Mouse (Mus musculus) gastrocnemius, postnatal 10 days (tissue): Measurements from ENCODE around the gene Bsg. TPM values are rescaled to one million over a fixed set of nuclear protein-coding genes. Genes with fewer than 3 reads are reported as not detected.

ENCODE experiments used
- DNase-seq: peaks from one replicate; pipeline ENCODE4 v3.0.0; 2021; ENCODE audit warnings: mixed read lengths
- long read RNA-seq, 2 experiments: library from polyadenylated mRNA; stranded (forward); transcript quantifications; one replicate each; pipeline ENCODE4 v2.0.0; 2021
- total RNA-seq, 2 experiments: library from RNA; stranded (reverse); gene quantifications; 2 replicates each; pipeline ENCODE4 v1.2.3; 2021

Gene Bsg
- 100 to 1,000 TPM; 420 to 439 TPM for total RNA-seq
- long read RNA-seq, experiment 1, transcript Bsg-202 (6 exons, 1,240 nt) = minor isoform, 5 of 676 reads
- long read RNA-seq, experiment 1, transcript Bsg-205 (7 exons, 1,261 nt) = major isoform, 618 of 676 reads
- long read RNA-seq, experiment 1, partial matches to known transcripts = 8 of 676 reads
- long read RNA-seq, experiment 1, other reads (novel, unspliced or antisense) = 44 of 676 reads
- long read RNA-seq, experiment 2, transcript Bsg-202 (6 exons, 1,240 nt) = minor isoform, 5 of 842 reads
- long read RNA-seq, experiment 2, transcript Bsg-205 (7 exons, 1,261 nt) = major isoform, 786 of 842 reads
- long read RNA-seq, experiment 2, partial matches to known transcripts = 12 of 842 reads
- long read RNA-seq, experiment 2, other reads (novel, unspliced or antisense) = 37 of 842 reads

- peak; percentile 99 for DNase-seq
Measured at GRCm38 (mm10) chr10:79704065-79704969, at the start of gene Bsg. Gene Bsg, plus strand, starts transcription at chr10:79704491.

DNA sequence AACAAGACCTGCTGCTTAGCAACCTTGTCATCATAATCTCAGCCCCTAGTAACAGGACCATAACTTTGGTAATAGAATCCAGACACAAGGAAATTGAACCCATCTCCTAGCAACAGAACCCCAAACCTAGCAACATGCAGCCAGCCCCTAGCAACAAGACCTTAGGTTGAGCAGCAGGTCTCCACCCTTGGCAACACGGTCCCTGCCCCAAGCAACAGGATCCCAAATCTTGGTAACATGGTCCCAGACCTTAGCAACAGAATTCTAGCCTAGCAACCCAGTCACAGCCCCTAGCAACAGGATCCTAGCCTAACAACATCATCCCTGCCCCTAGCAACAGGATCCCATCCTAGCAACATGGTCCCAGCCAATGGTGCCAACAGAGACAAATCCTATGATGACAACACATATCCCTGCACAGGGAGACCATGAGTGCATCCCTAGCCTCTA is 49.3 kb upstream of the Bsg start:
- no peak for DNase-seq

DNA sequence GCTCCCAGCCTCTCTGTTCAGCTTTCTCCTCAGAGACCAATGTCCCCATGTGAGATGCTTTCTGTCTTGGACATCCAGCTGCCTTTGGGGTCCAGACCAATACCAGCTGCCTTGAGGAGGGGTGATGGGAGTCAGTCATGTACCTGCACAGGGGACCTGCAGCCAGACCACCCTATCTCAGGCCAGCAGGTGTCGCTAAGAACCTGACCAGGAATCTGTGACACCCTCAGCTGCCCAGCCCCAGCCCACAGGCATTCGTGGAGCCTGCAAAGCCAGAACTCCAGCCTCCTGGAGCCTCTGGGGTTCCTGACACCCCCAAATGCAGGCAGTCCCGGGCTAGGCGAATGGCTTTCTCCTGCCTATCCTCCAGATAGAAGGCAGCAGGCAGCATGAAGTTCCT is 45.5 kb upstream of the Bsg start:
- no peak for DNase-seq

DNA sequence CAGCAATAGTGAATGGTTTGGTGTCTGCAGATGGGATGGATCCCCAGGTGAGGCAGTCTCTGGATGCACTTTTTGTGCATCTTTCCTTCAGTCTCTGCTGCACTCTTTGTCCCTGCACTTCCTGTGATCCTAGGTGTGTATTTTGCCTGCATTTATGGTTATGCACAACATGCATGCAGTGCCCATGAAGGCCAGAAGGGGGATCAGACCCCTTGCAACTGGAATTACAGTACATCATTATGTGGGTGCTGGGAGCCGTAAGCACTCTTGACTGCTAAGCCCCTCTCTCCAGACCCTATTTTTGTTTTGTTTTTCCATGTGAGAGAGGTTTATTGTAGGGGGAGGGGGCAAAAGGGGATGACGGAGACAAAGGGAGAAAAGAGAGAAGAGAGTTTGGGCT is 44.0 kb upstream of the Bsg start:
- no peak for DNase-seq

DNA sequence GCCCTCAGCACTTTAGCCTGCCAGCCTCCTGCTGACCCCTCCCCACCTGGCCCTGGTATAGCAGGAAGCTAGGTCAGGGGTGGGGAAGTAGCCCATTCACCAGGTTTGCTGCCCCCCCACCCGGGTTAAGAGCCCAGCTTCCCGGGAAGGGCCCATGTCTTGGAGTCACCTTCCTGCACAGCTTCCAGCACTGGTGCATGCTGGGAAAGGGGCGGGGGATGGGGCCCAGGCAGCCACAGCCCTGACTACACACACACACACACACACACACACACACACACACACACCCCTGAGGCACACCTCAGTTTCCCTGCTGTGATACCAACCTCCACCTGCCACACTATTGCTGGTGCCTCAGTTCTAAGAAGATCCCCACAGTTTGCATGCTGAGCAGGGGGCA is 42.4 kb upstream of the Bsg start:
- DNase-seq = no peak

- peak; percentile 74 for DNase-seq
Measured at GRCm38 (mm10) chr10:79664131-79664665, 40.1 kb upstream of the Bsg start, which contains the start of gene Madcam1. Gene Madcam1, plus strand, starts transcription at chr10:79664559.

GRCm38 (mm10) chr10:79665051-79665450 is 39.2 kb upstream of the Bsg start:
- DNase-seq = no peak

DNA sequence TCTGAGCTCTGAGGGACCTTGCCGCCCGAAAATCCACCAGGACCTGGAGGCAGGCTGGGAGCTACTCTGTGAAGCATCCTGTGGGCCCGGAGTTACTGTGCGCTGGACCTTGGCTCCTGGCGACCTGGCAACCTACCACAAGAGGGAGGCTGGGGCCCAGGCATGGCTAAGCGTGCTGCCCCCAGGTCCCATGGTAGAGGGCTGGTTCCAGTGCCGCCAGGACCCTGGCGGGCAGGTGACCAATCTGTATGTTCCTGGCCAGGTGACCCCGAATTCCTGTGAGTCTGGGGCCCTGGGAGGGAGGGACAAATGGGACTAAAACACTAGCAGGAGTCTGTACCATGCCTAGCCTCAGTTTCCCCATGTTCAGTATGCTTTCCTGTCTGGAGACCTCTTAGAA is 37.8 kb upstream of the Bsg start:
- DNase-seq = no peak

GRCm38 (mm10) chr10:79668076-79668475 is 36.2 kb upstream of the Bsg start:
- DNase-seq = no peak

GRCm38 (mm10) chr10:79668771-79669575 is 35.3 kb upstream of the Bsg start, which contains the start of gene Tpgs1:
Gene Tpgs1, plus strand, starts transcription at chr10:79669369.
- peak; percentile 88 for DNase-seq

DNA sequence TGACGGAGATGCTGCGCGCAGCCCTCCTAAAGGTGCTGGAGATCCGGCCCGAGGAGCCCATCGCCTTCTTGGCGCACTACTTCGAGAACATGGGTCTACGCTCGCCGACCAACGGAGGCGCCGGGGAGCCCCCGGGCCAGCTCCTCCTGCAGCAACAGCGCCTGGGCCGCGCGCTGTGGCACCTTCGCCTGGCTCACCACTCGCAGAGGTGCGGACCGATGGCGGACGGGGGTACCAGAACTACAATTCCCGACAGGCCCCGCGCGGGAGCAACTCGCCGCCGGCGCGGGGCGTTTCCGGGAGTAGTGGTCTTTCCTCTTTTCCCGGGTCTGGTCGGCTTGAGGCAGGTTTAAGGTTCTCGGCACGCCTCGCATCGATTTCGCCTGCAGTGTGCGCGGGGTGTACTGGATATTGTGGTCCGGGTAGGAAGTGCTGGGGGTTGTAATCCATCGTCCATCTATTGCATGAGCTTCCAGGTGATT is 34.7 kb upstream of the Bsg start:
- peak; percentile 77 for DNase-seq

DNA sequence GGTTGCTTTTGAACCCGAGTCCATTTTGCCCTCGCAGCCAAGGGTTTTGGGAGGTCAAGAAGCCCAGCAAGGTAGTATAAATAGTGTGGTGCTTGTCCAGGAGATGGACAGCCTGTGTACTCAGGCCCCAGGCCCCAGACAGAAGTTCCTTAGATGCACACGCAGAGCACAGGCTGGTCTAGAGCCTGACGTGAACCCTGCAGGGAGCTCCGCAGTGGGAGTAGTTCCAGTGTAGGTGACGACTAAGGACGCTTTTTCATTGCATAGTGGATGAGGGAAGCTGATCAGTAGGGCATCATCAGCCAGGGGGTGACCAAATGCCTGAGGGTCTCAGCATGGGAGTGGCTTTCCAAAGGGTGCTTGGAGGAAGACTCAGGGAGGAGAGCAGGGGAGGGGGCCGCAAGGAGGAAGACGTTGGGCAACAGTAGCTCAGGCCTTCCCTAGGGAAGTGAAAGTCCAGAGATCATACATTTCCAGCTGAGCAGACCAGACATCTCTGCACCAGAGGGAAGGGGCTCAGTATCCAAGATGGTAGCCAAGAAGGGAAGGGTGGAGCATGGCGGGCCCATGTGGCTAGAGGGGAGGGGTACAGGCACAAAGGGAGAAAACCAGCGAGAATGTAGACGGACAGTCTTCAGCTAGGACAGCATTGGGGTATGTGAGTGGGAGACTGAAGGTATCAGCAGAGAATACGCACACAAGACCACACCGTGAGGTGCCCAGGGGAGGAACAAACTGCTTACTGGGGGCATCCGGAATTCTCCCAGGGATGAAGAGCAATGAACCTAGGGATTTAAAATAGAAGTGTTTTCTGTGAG is 34.0 kb upstream of the Bsg start:
- no peak for DNase-seq

GRCm38 (mm10) chr10:79671396-79672087 is 32.7 kb upstream of the Bsg start:
- DNase-seq = no peak

DNA sequence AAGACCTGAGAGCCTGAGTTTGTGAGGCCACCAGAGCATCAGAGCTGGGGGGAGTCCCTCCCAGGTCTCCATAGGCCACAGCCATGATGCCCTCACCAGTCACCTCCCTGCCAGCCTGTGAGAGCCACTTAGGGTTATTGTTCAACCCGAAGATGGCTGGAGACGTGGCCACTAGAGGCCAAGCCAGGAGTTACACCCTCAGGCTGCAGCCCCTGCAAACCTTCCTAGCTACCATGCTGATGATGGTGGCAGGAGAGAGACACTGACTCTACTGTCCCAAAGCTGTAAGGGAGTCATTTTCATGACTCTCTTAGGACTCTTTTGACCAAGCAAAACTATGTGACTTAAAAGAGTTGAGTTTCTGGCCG is 32.2 kb upstream of the Bsg start:
- DNase-seq = no peak

DNA sequence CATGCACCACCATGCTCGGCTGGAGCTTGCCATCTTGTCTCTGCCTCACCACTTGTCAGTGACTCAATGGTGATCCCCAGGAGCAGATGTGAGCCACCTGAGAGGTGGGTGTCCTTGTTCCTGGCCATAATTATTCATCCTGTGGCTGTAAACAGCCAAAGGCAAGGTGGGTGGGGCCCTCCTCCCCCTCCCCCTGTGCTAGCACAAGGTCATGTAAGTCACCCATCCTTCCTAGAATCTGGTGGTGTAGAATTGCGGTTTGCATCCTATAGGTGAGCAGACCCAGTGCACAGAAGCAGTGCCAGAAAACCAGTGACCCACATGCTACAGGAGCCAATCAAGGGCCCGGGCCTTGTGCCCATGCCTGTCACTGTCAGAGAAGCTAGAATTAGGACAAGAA is 31.2 kb upstream of the Bsg start:
- no peak for DNase-seq

- DNase-seq = no peak
Measured at GRCm38 (mm10) chr10:79675346-79676035, 28.8 kb upstream of the Bsg start.

- peak; percentile 13 for DNase-seq
Measured at GRCm38 (mm10) chr10:79680606-79681495, 23.4 kb upstream of the Bsg start.

DNA sequence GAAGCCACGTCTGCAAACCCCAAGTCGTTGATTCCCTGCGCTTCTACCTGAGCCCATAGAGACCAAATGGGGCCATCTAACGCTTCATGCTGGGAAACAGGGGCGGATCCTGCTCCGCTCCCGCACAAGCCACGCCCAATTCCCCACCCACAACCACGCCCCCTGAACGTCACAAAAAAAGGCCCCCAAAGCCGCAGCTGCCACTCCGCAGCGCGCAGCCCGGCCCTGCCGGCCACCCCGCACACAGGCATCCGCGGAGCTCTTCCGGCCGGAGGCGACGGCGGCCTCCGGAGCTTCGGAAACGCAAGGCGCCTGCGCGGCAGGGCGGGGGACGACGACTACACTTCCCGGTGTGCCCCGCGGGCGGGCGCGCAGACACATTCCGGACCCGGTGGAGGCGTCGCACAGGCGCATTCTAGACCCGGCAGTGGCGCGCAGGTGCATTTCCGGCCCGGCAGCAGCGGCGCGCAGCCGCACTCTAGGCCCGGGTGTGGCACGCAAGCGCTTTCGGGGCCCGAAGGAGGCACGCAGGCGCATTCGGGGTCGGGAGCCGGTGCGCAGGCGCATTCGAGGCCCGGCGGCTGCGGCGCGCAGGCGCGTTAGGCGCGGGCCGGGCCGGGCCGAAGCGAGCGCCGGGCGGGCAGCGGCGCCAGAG is 22.6 kb upstream of the Bsg start, which contains the start of gene Cdc34:
Gene Cdc34 (plus strand): TSS at position 605 of the 655 bp plus-strand sequence.
- peak; percentile 99 for DNase-seq
